Mouse (Mus musculus) layer of hippocampus, adult 11-12 months (tissue): ENCODE measurements at regions not wholly inside any gene's neighbourhood (a gene's known extent, or its start where the extent isn't known, plus 50 kb on each side); places are given as distances from the start of the nearest gene placed in this dataset.

Experiments used
- DNase-seq: peaks from one replicate; pipeline ENCODE4 v3.0.0; 2022; ENCODE audit warnings: low spot score

DNA sequence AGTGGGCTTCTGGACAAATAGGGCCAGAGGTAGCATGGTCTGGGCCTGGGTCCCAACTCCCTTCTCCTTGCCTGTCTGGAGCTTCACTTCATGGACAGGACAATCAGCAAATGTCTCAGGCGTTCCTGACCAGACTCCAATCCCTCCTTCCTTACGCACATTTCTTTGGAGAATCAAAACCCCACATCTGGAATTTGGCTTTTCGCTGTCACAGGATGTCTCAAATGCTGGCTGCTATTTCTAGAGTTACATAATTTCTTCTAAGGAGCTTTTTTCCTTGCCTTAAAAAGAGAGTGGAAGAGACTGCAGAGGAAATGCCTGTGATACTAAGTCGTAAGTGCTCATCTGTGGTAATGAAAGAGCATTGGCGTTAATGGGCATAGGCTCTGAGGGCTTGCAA, 328.1 kb upstream of the Nfe2l3 start:
- DNase-seq: no peak

- no peak for DNase-seq
Measured at GRCm38 (mm10) chr6:51108336-51108956, 324.0 kb upstream of the Nfe2l3 start.

DNA sequence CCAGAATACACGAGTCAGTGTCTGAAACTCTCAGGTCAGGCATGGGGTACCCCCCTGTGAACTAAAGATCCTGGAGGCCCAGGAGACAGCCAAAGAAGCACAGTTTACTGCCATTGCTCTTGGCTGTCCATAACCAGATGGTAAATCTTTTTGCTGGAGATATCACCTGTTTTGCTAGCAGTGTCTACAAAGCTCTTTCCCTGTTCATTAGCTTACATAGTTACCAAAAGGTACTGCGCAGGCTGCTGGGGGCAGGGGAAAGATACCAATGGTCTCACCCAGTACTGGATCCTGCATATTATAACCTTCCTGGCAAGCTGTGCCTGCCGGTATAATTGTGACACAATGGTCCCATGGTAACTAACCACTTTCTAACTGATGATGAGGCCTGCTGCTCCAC, 321.9 kb upstream of the Nfe2l3 start:
- no peak for DNase-seq

- no peak for DNase-seq
Measured at GRCm38 (mm10) chr6:51114604-51115333, 317.7 kb upstream of the Nfe2l3 start.

DNA sequence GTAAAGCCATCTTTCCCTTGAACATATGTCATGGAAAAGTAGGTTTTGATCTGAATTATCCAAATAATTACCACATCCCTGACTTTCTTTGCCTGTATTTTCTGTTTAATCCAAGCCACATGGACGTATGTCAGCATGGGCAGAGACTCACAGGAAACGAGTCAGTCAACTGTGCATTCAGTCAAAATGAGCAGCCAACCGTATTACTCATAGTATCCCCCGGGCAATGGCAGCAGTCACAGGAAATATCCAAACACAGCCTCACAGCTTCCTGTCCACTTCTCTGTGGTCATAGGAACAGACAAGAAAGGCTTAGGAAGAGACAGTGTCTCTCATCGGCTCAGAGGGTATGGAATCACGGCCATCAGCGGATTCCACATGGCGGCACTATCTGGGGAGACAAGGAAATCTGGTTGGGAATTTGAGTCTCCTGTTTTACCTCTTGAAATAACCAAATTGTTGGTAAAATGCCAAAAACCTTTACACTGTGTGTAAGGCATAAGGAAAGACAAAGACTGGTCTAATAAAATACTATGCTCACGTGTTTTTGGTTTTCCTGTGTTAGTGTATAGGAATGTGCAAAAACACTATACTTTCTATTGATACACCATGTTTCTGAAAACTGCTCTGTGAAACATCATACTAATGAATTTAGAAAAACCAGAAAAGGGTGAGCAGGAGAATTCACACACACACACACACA, 313.5 kb upstream of the Nfe2l3 start:
- no peak for DNase-seq

- DNase-seq: no peak
Measured at GRCm38 (mm10) chr6:51119691-51120302, 312.7 kb upstream of the Nfe2l3 start.

- no peak for DNase-seq
Measured at GRCm38 (mm10) chr6:51122941-51123340, 309.5 kb upstream of the Nfe2l3 start.

DNA sequence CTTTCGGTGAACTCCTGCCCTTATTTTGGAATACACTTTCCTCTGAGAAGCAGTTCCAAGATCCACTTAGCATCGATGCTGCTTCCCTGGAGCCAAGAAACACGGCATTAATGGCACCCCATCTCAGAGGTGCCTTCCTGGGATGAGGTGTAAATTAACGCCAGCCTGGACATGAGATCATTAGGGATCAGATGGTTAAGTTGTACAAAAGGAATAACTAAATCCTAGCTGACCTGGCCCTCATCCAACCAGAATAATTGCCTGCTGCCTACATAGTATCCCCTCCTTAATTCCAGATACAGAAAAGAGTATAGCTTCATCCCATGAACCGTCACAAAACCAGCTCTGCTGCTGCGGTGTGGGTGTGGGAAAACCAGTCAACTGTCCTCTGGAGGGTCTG, 304.6 kb upstream of the Nfe2l3 start:
- no peak for DNase-seq

DNA sequence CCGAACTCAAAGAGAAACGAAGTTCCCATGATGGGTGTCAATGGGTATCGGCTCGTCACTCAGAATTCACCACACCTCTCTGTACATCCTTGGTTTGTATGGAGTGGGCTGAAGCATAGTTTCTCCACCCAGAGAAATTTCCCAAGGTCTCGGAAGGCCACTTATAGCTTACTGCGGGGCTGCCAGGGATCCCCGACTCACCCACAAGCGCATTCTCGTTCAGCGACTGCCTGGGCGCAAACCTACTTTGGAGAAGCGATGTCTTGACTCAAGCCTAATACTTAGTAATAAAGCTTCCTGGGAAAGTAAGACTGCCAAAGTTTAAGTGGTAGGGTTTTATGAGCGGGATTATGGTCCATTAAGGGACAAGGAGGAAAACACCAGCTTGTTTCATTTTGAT, 303.4 kb upstream of the Nfe2l3 start:
- DNase-seq: no peak

- no peak for DNase-seq
Measured at GRCm38 (mm10) chr6:51129591-51129990, 302.9 kb upstream of the Nfe2l3 start.

DNA sequence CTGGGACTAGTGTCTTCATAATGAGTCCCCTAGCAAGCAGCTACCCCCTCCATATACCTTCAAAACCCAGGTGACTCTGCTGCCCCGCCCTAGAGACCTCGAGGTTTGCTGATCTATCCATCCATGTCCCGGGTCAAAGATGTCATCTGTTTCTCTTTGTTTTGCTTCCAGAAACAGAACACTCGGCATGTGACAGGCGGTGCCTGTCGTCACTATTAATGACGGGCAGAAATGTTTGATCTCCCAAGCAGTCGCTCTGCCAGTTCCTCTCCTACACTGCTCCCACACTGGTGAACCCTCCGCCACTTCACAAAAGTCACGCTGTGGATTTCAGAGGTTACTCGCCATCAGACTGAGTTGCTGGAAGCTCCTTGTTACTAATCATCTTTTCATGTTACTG, 287.7 kb upstream of the Nfe2l3 start:
- DNase-seq: no peak

DNA sequence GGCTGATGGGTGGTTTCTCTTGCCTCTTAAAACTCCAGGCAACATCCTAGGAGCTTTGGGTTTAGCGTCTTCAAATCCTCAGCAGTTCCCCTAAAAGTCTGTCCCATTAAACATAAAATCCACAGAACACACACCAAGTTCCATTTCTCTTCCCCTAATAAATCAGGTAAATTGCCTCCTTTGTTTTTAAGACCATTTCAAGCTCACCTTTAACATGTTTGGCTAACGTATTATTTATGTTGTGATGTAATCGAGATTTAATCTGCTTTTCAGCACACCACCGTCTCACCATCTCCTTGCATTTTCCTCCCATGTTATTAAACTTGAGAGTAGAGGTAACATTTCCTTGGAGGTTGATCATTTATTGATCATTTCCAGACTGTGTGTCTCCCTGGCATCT, 286.6 kb upstream of the Nfe2l3 start:
- no peak for DNase-seq

- no peak for DNase-seq
Measured at GRCm38 (mm10) chr6:51148821-51149220, 283.6 kb upstream of the Nfe2l3 start.

GRCm38 (mm10) chr6:51150066-51150465, 282.4 kb upstream of the Nfe2l3 start:
- DNase-seq: no peak

GRCm38 (mm10) chr6:51150486-51150885, 282.0 kb upstream of the Nfe2l3 start:
- no peak for DNase-seq

DNA sequence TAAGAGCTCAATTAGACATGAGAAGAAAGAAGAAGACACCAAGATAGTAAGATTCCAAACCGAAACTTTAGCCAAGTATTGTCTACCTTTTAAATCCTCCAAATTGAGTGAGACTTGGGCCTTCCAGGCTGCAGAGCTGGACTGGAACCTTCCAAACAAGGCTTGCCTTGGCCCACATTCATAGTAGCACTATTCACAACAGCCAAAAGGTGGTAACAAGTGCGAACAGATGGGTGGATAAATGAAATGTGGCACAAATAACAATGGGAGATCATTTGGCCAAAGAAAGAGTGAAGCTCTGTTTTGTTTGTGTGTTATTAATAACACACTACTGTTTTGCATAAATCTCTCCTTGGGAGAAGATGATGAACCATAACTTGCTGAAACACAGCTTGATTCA, 281.6 kb upstream of the Nfe2l3 start:
- DNase-seq: no peak

GRCm38 (mm10) chr6:51156836-51157370, 275.6 kb upstream of the Nfe2l3 start:
- no peak for DNase-seq

DNA sequence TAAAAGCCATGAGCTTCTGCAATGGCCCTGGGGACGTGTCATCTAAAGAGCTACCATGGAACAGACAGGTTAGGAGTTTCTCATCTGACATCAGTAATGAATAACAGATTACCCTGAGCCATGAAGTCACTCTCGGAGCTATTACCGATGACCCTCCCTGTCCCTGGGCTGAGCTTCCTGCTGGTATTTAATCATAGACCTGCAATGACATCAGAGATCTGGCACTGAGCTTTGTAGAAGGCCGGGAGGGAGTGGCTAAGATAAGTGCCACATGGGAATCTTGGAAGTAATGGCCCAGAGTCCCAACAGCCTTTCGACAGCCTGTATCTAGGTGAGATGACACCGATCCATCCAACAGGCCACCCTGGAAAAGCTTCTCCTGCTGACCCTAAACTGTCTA, 271.3 kb upstream of the Nfe2l3 start:
- no peak for DNase-seq

GRCm38 (mm10) chr6:51162208-51163082, 270.0 kb upstream of the Nfe2l3 start:
- DNase-seq: no peak

GRCm38 (mm10) chr6:51163266-51163665, 269.2 kb upstream of the Nfe2l3 start:
- no peak for DNase-seq

GRCm38 (mm10) chr6:51163882-51164281, 268.6 kb upstream of the Nfe2l3 start:
- DNase-seq: no peak

DNA sequence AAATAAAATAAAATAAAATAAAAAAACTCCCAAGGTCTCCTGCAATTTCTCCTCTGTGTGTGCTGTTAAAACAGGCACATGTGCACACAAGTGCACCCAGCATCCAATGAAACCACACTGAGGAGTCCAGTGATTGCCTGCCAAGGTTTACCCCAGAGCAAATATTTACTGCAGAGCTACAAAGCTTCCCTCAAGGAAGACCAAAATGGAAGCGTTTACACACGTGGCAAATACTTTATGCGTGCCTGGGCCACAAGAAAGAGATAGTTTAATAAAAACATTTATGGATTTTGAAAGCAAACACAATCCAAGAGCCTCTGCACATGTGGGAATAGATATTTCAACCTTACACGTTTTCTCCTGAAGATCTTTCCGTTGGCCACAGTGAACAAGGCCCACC, 265.4 kb upstream of the Nfe2l3 start:
- DNase-seq: no peak
